19 mouse cellular contexts compared by ENCODE assay signal in the genomic region with DNA sequence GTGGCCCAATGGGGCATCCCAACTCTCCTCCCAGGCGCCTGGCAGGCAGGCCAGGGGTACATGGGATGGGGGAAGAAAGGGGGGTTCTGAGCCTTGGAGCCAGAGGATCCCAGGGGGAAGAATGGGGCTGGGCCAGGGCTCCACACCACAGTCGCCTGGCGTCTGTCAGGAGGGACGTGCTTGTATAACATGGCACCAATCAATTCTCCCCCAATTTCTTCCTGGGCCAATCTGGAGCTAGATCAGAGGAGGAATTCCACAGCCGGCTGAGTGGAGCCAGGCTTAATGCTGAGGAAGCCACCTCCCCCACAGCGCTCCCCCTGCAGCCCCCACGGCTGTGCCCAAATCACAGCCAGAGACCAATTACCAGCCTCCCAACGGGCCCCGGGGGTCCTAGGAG. TPM values are rescaled to one million over a fixed set of nuclear protein-coding genes. Genes with fewer than 3 reads are reported as not detected.
DNase-seq lines count a peak whose midpoint lies in the region; ATAC-seq lines count a peak whose summit lies in the region.
"Had no signal": no experiment of that assay in that cellular context is flagged by ENCODE, and none has a peak within 500 bp of the region (broad histone marks: within the 10 kb centered on the region; RNA-seq: fewer than 3 reads in every experiment).

No protein-coding gene starts in this region.

- WGBS in embryonic facial prominence, embryonic 12.5 days: 24% methylated on average over 9 of the region's 9 CpGs
- 41% methylated on average over 9 of the region's 9 CpGs for WGBS in forebrain, embryonic 14.5 days
- 16% methylated on average over 9 of the region's 9 CpGs for WGBS in limb, embryonic 13.5 days
- 51% methylated on average over 9 of the region's 9 CpGs for WGBS in midbrain, embryonic 14.5 days

- peaks cover 26% of the 10 kb centered on the region for H3K4me1 ChIP-seq in embryonic facial prominence, embryonic 12.5 days
- no peaks in the 10 kb centered on the region for H3K4me1 ChIP-seq in forebrain, embryonic 14.5 days (ENCODE audit: control insufficient read depth, insufficient read depth, low read length)
- H3K4me1 ChIP-seq in limb, embryonic 13.5 days: peaks cover 27% of the 10 kb centered on the region
- 0 out of 2 replicates have a peak, but pooled peaks cover 6% of the 10 kb centered on the region for H3K4me1 ChIP-seq in midbrain, embryonic 14.5 days (ENCODE audit: control insufficient read depth, insufficient read depth, low read length)
- H3K4me1 ChIP-seq: liver, embryonic 13.5 days had no signal

- H3K9ac ChIP-seq in embryonic facial prominence, embryonic 12.5 days: no peak overlapping the region
- H3K9ac ChIP-seq in forebrain, embryonic 14.5 days (ENCODE audit: low read length): no peak overlapping the region
- H3K9ac ChIP-seq in limb, embryonic 13.5 days: peak overlapping the region; percentile 36
- H3K9ac ChIP-seq in midbrain, embryonic 14.5 days (replicated peaks; ENCODE audit: low read length): no peak overlapping the region
- H3K9ac ChIP-seq: heart, embryonic 15.5 days; liver, embryonic 13.5 days; lung, embryonic 15.5 days; midbrain, embryonic 15.5 days had no signal

- H3K4me3 ChIP-seq in embryonic facial prominence, embryonic 12.5 days: no peak overlapping the region
- no peak overlapping the region for H3K4me3 ChIP-seq in forebrain, embryonic 14.5 days (ENCODE audit: low read depth, low read length)
- no peak overlapping the region for H3K4me3 ChIP-seq in limb, embryonic 13.5 days
- H3K4me3 ChIP-seq in midbrain, embryonic 14.5 days (replicated peaks; ENCODE audit: low read depth, low read length): no peak overlapping the region
- H3K4me3 ChIP-seq: erythroblast, embryonic 14.5 days; heart, embryonic 15.5 days; liver, embryonic 13.5 days; lung, embryonic 15.5 days; midbrain, embryonic 15.5 days had no signal

- H3K27me3 ChIP-seq in embryonic facial prominence, embryonic 12.5 days: no peaks in the 10 kb centered on the region
- H3K27me3 ChIP-seq in forebrain, embryonic 14.5 days (replicated peaks; ENCODE audit: control insufficient read depth, insufficient read depth, low read length): no peaks in the 10 kb centered on the region
- H3K27me3 ChIP-seq in limb, embryonic 13.5 days: no peaks in the 10 kb centered on the region
- no peaks in the 10 kb centered on the region for H3K27me3 ChIP-seq in midbrain, embryonic 14.5 days (ENCODE audit: control insufficient read depth, insufficient read depth, low read length)
- H3K27me3 ChIP-seq: liver, embryonic 13.5 days; lung, embryonic 15.5 days; midbrain, embryonic 15.5 days had no signal

- H3K27ac ChIP-seq in embryonic facial prominence, embryonic 12.5 days: peak overlapping the region; percentile 71
- no peak overlapping the region for H3K27ac ChIP-seq in forebrain, embryonic 14.5 days (ENCODE audit: low read depth, low read length)
- no peak overlapping the region; the same call in 1 of the 2 replicates for H3K27ac ChIP-seq in limb, embryonic 13.5 days
- H3K27ac ChIP-seq in midbrain, embryonic 14.5 days (replicated peaks; ENCODE audit: low read depth, low read length): no peak overlapping the region
- H3K27ac ChIP-seq: heart, embryonic 15.5 days; liver, embryonic 13.5 days; lung, embryonic 15.5 days; midbrain, embryonic 15.5 days had no signal

- H3K4me2 ChIP-seq in embryonic facial prominence, embryonic 12.5 days (replicated peaks): no peak overlapping the region
- H3K4me2 ChIP-seq in forebrain, embryonic 14.5 days (ENCODE audit: low read length): no peak overlapping the region
- H3K4me2 ChIP-seq in limb, embryonic 13.5 days (replicated peaks): no peak overlapping the region
- H3K4me2 ChIP-seq in midbrain, embryonic 14.5 days (ENCODE audit: low read length): no peak overlapping the region
- H3K4me2 ChIP-seq: heart, embryonic 15.5 days; liver, embryonic 13.5 days; lung, embryonic 15.5 days; midbrain, embryonic 15.5 days had no signal

- no peaks in the 10 kb centered on the region for H3K9me3 ChIP-seq in embryonic facial prominence, embryonic 12.5 days
- H3K9me3 ChIP-seq in forebrain, embryonic 14.5 days (replicated peaks; ENCODE audit: control insufficient read depth, low read length): no peaks in the 10 kb centered on the region
- no peaks in the 10 kb centered on the region for H3K9me3 ChIP-seq in limb, embryonic 13.5 days
- no peaks in the 10 kb centered on the region for H3K9me3 ChIP-seq in midbrain, embryonic 14.5 days (ENCODE audit: control insufficient read depth, low read length)
- H3K9me3 ChIP-seq: heart, embryonic 15.5 days; liver, embryonic 13.5 days; lung, embryonic 15.5 days; midbrain, embryonic 15.5 days had no signal

- peak; percentile 33 to 38 for DNase-seq in layer of hippocampus, postnatal 10 days (ENCODE audit: low spot score in 2 of 2)
- no peak for DNase-seq in layer of hippocampus, adult 18-20 months (ENCODE audit: low spot score in 2 of 2)
- peak; percentile 46 for DNase-seq in forebrain, embryonic 14.5 days (ENCODE audit: low spot score)
- no peak for DNase-seq in midbrain, embryonic 14.5 days
- no peak for DNase-seq in left cerebral cortex, postnatal 25 days (ENCODE audit: low spot score in 2 of 2)
- no peak for DNase-seq in kidney, adult 9 months
- DNase-seq: cerebellum, adult 9-10 months; liver, embryonic 13.5 days; thymus, postnatal 36 days had no signal

- no peaks in the 10 kb centered on the region for H3K36me3 ChIP-seq in embryonic facial prominence, embryonic 12.5 days
- no peaks in the 10 kb centered on the region for H3K36me3 ChIP-seq in forebrain, embryonic 14.5 days (ENCODE audit: control insufficient read depth, insufficient read depth, low read length)
- no peaks in the 10 kb centered on the region for H3K36me3 ChIP-seq in limb, embryonic 13.5 days
- no peaks in the 10 kb centered on the region for H3K36me3 ChIP-seq in midbrain, embryonic 14.5 days (ENCODE audit: control insufficient read depth, insufficient read depth, low read length)
- H3K36me3 ChIP-seq: heart, embryonic 15.5 days; liver, embryonic 13.5 days; lung, embryonic 15.5 days; midbrain, embryonic 15.5 days had no signal

- intact Hi-C loops in left cerebral cortex, postnatal 25 days (cut with DNase I): no loop called here

- ATAC-seq in embryonic facial prominence, embryonic 12.5 days (ENCODE audit: insufficient number of reproducible peaks, insufficient read depth, low FRiP score, low TSS enrichment): peak; percentile 55; the same call in 1 of the 2 replicates
- 0 out of 2 replicates have a peak, but pooled peaks have one; percentile 26 for ATAC-seq in forebrain, embryonic 14.5 days
- peak; percentile 39; the same call in 1 of the 2 replicates for ATAC-seq in limb, embryonic 13.5 days (ENCODE audit: low FRiP score, low read depth)
- ATAC-seq in midbrain, embryonic 14.5 days (ENCODE audit: low FRiP score, low TSS enrichment): no peak
- ATAC-seq: intestine, embryonic 16.5 days; midbrain, embryonic 15.5 days had no signal

RNA-seq across cellular contexts. Expression of gene Sstr5, which starts 23.4 kb away (rescaled TPM):
- under 1 TPM; 0.18 to 0.38 TPM for total RNA-seq in layer of hippocampus, postnatal 10 days (2021)
- under 1 TPM; 0.15 to 0.47 TPM for total RNA-seq in layer of hippocampus, adult 18-20 months (2021)
- polyA plus RNA-seq in embryonic facial prominence, embryonic 12.5 days (2016; fragmentation: Nextera tagmentation; extraction: Ambion mirVana): 0.47 and 0.55 TPM in 2 replicates
- 0.13 and 0.20 TPM in 2 replicates for polyA plus RNA-seq in forebrain, embryonic 14.5 days (2014; fragmentation: Nextera tagmentation; extraction: Ambion mirVana)
- polyA plus RNA-seq in limb, embryonic 13.5 days (2015; fragmentation: Nextera tagmentation; extraction: Ambion mirVana): 0.24 and 0.29 TPM in 2 replicates
- polyA plus RNA-seq in midbrain, embryonic 14.5 days (2014; fragmentation: Nextera tagmentation; extraction: Ambion mirVana): 0.36 and 0.61 TPM in 2 replicates
- total RNA-seq in left cerebral cortex, postnatal 25 days (2021): under 1 TPM in 1 of 2 experiments, not detected in 1; 0.60 TPM
- total RNA-seq: granulocyte monocyte progenitor cell, adult 5-6 weeks; hematopoietic stem cell, adult 5-6 weeks had no signal
- polyA plus RNA-seq: erythroblast, embryonic 14.5 days; kidney, embryonic 16.5 days; liver, embryonic 13.5 days had no signal

RNA-seq across cellular contexts. Expression of gene Sox8, which starts 50.0 kb away (rescaled TPM):
- 10 to 100 TPM; 62.7 to 66.3 TPM for total RNA-seq in layer of hippocampus, postnatal 10 days (2021)
- total RNA-seq in layer of hippocampus, adult 18-20 months (2021): 10 to 100 TPM; 55.6 to 60.1 TPM
- polyA plus RNA-seq in embryonic facial prominence, embryonic 12.5 days (2016; fragmentation: Nextera tagmentation; extraction: Ambion mirVana): 11.8 and 13.2 TPM in 2 replicates
- 17.6 and 20.8 TPM in 2 replicates for polyA plus RNA-seq in forebrain, embryonic 14.5 days (2014; fragmentation: Nextera tagmentation; extraction: Ambion mirVana)
- 15.0 and 16.5 TPM in 2 replicates for polyA plus RNA-seq in limb, embryonic 13.5 days (2015; fragmentation: Nextera tagmentation; extraction: Ambion mirVana)
- polyA plus RNA-seq in midbrain, embryonic 14.5 days (2014; fragmentation: Nextera tagmentation; extraction: Ambion mirVana): 8.0 and 13.5 TPM in 2 replicates
- total RNA-seq in left cerebral cortex, postnatal 25 days (2021): 10 to 100 TPM; 52.1 to 55.3 TPM
- total RNA-seq: hematopoietic stem cell, adult 5-6 weeks had no signal
- polyA plus RNA-seq: erythroblast, embryonic 14.5 days had no signal

RNA-seq across cellular contexts. Expression of gene Lmf1, which starts 58.4 kb away (rescaled TPM):
- total RNA-seq in layer of hippocampus, postnatal 10 days (2021): 10 to 100 TPM; 23.1 to 26.4 TPM
- total RNA-seq in layer of hippocampus, adult 18-20 months (2021): 10 to 100 TPM; 24.9 to 25.6 TPM
- 29.4 and 31.4 TPM in 2 replicates for polyA plus RNA-seq in embryonic facial prominence, embryonic 12.5 days (2016; fragmentation: Nextera tagmentation; extraction: Ambion mirVana)
- polyA plus RNA-seq in forebrain, embryonic 14.5 days (2014; fragmentation: Nextera tagmentation; extraction: Ambion mirVana): 18.8 and 19.1 TPM in 2 replicates
- 31.2 and 33.2 TPM in 2 replicates for polyA plus RNA-seq in limb, embryonic 13.5 days (2015; fragmentation: Nextera tagmentation; extraction: Ambion mirVana)
- polyA plus RNA-seq in midbrain, embryonic 14.5 days (2014; fragmentation: Nextera tagmentation; extraction: Ambion mirVana): 19.5 and 20.8 TPM in 2 replicates
- total RNA-seq in left cerebral cortex, postnatal 25 days (2021): 10 to 100 TPM; 20.4 to 23.7 TPM

Comparison
In these comparisons a context has a peak if more than half of its experiments do, and no peak if none do; other contexts are left out.
1. DNase-seq: peak in layer of hippocampus, postnatal 10 days (2 of 2) and forebrain, embryonic 14.5 days (single experiment); none in layer of hippocampus, adult 18-20 months (0 of 2), midbrain, embryonic 14.5 days (single experiment), left cerebral cortex, postnatal 25 days (0 of 2) and kidney, adult 9 months (single experiment).